Mouse (Mus musculus): ENCODE measurements around the gene Lamb2. TPM values are rescaled to one million over a fixed set of nuclear protein-coding genes. Genes with fewer than 3 reads are reported as not detected.

Gene Lamb2
- polyA plus RNA-seq, 1 experiment from 2014 or later: 42.7 TPM

Other genes starting within 250 kb of the Lamb2 start
- gene Dag1, start 215.8 kb upstream of the Lamb2 start, polyA plus RNA-seq (2016; fragmentation: Nextera tagmentation; extraction: Ambion mirVana): 71.1 and 77.0 TPM in 2 replicates
- gene Nicn1, start 189.3 kb upstream of the Lamb2 start, polyA plus RNA-seq (2016; fragmentation: Nextera tagmentation; extraction: Ambion mirVana): 44.4 and 57.3 TPM in 2 replicates
- 37.9 and 39.2 TPM in 2 replicates for gene Amt, start 182.9 kb upstream of the Lamb2 start, polyA plus RNA-seq (2016; fragmentation: Nextera tagmentation; extraction: Ambion mirVana)
- gene Rhoa, start 173.6 kb upstream of the Lamb2 start, polyA plus RNA-seq (2016; fragmentation: Nextera tagmentation; extraction: Ambion mirVana): 272 and 276 TPM in 2 replicates
- 17.8 and 26.2 TPM in 2 replicates for gene Tcta, start 173.6 kb upstream of the Lamb2 start, polyA plus RNA-seq (2016; fragmentation: Nextera tagmentation; extraction: Ambion mirVana)
- 767 and 792 TPM in 2 replicates for gene Gpx1, start 140.8 kb upstream of the Lamb2 start, polyA plus RNA-seq (2016; fragmentation: Nextera tagmentation; extraction: Ambion mirVana)
- 119 and 140 TPM in 2 replicates for gene Usp4, start 131.9 kb upstream of the Lamb2 start, polyA plus RNA-seq (2016; fragmentation: Nextera tagmentation; extraction: Ambion mirVana)
- gene 1700102P08Rik, start 86.9 kb upstream of the Lamb2 start, polyA plus RNA-seq (2016; fragmentation: Nextera tagmentation; extraction: Ambion mirVana): 1.1 and 1.2 TPM in 2 replicates
- 0.81 and 1.1 TPM in 2 replicates for gene Ccdc36, start 51.3 kb upstream of the Lamb2 start, polyA plus RNA-seq (2016; fragmentation: Nextera tagmentation; extraction: Ambion mirVana)
- not detected in 2 replicates for gene BC048562, start 43.3 kb upstream of the Lamb2 start, polyA plus RNA-seq (2016; fragmentation: Nextera tagmentation; extraction: Ambion mirVana)
- gene Ccdc71, start 19.2 kb upstream of the Lamb2 start, polyA plus RNA-seq (2016; fragmentation: Nextera tagmentation; extraction: Ambion mirVana): 58.2 and 59.4 TPM in 2 replicates
- 43.1 and 52.1 TPM in 2 replicates for gene Klhdc8b, start 18.2 kb upstream of the Lamb2 start, polyA plus RNA-seq (2016; fragmentation: Nextera tagmentation; extraction: Ambion mirVana)
- 79.4 and 91.6 TPM in 2 replicates for gene Usp19, start 10.9 kb downstream of the Lamb2 start, polyA plus RNA-seq (2016; fragmentation: Nextera tagmentation; extraction: Ambion mirVana)
- gene Qars, start 28.0 kb downstream of the Lamb2 start, polyA plus RNA-seq (2016; fragmentation: Nextera tagmentation; extraction: Ambion mirVana): 112 and 115 TPM in 2 replicates
- 150 and 171 TPM in 2 replicates for gene Qrich1, start 37.1 kb downstream of the Lamb2 start, polyA plus RNA-seq (2016; fragmentation: Nextera tagmentation; extraction: Ambion mirVana)
- 202 and 239 TPM in 2 replicates for gene Impdh2, start 80.5 kb downstream of the Lamb2 start, polyA plus RNA-seq (2016; fragmentation: Nextera tagmentation; extraction: Ambion mirVana)
- 47.0 and 50.0 TPM in 2 replicates for gene Ndufaf3, start 87.7 kb downstream of the Lamb2 start, polyA plus RNA-seq (2016; fragmentation: Nextera tagmentation; extraction: Ambion mirVana)
- gene Dalrd3, start 90.2 kb downstream of the Lamb2 start, polyA plus RNA-seq (2016; fragmentation: Nextera tagmentation; extraction: Ambion mirVana): 196 and 221 TPM in 2 replicates
- 195 and 250 TPM in 2 replicates for gene Wdr6, start 99.0 kb downstream of the Lamb2 start, polyA plus RNA-seq (2016; fragmentation: Nextera tagmentation; extraction: Ambion mirVana)
- gene P4htm, start 117.9 kb downstream of the Lamb2 start, polyA plus RNA-seq (2016; fragmentation: Nextera tagmentation; extraction: Ambion mirVana): 13.8 and 14.7 TPM in 2 replicates
- 66.8 and 72.6 TPM in 2 replicates for gene Arih2, start 169.7 kb downstream of the Lamb2 start, polyA plus RNA-seq (2016; fragmentation: Nextera tagmentation; extraction: Ambion mirVana)
- 34.5 and 36.2 TPM in 2 replicates for gene Slc25a20, start 182.4 kb downstream of the Lamb2 start, polyA plus RNA-seq (2016; fragmentation: Nextera tagmentation; extraction: Ambion mirVana)
- gene Prkar2a, start 209.6 kb downstream of the Lamb2 start, polyA plus RNA-seq (2016; fragmentation: Nextera tagmentation; extraction: Ambion mirVana): 34.6 and 40.8 TPM in 2 replicates

All from midbrain, embryonic 10.5 days (tissue).